Mouse (Mus musculus): ENCODE measurements around the gene Stxbp5.
"Not testable (repeated sequence)": the region's sequence is repeated elsewhere in the genome, so short reads cannot be mapped to it uniquely, and the experiment has no call there.

Gene Stxbp5

DNA sequence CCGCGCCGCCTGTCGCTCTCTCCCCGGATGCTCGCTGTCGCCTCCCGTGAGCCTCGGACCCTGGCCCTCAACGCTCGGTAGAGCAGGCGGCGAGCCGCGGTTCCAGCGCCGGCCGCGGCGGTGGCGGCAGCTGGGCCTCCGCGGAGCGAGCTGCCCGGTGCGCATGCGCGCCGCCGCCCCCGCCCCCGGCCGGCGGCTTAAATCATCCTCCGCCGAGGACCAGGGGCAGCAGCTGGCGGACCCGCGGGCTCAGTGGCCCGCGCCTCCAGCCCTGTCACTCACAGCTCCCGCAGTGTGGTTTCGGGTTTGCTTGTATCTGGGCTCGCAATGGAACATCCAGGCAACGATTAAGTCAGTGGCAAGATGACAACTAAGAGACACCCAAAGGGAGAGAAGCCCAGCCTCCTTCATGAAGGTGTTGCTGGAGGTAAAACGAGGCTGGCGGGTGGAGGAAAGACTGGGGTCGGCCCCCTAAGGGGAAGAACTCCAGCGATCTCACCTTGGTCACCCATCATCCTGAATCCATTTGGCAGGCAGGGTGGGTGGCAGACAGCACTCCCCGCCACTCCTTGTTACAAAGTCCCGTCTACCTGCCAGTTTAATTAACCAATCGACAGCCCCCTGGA is at the start of gene Stxbp5:
Gene Stxbp5, minus strand, starts transcription at position 9 of the 626 bp plus-strand sequence.
- peak; percentile 76 to 79 for DNase-seq

DNA sequence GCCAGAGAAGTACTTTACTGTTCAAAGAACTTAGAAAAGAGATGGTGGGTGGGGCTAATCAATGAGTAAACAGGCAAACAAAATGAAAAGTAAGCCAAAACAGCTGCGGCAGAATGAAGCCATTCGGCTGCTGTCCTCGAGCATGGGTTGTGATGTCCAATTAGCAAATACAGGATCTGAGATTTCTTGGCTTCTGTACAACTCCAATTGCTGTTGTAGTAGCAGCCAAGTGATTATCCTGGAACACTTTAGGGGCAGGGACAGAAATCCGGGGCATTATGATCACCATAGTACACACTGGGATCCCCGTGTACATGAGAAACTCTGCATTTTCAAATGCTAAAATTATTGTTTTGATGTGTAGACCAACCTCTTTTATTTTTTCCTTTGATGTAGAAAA is 11.5 kb upstream of the Stxbp5 start:
- no peak for DNase-seq

- no peak for DNase-seq
Observed at GRCm38 (mm10) chr10:9907919-9908502, 7.1 kb upstream of the Stxbp5 start.

DNA sequence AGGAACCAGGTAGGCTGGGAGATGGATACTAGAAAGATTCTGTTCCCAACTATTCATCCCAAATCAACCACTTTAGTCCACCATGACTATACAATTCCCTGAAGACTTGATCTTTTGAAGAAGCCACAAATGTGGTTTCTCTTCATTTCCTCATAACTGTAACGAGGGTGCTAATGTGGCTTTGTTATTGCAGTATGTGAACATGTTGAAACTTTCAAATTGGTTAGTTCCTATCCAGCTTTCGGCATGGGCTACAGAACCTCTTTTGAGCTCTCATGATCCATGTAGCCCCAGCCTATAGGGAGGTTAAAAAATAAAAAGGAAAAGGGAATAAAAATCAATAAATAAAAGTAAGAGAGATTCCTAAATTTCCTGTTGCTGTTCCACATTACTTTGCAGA is 6.6 kb upstream of the Stxbp5 start:
- no peak for DNase-seq

DNA sequence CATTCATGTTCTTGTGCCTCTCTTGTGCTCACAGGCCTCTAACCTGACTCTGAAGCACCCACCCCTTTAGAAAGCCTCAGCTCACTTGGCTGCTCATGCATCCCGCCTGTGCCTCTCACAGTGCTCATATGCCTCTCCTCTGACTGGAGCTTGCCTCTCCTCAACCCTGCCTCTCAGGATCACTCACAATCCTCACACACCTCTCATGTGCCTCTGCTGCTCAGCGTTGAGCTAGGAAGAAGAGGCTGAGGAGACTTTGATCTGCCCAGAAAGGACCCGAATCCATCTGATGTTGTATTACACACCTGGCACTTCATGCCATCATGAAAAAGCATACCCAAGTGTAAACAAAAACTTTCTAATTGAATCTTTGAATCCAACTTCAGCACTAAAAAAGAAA is 5.3 kb upstream of the Stxbp5 start:
- DNase-seq, result no peak

DNA sequence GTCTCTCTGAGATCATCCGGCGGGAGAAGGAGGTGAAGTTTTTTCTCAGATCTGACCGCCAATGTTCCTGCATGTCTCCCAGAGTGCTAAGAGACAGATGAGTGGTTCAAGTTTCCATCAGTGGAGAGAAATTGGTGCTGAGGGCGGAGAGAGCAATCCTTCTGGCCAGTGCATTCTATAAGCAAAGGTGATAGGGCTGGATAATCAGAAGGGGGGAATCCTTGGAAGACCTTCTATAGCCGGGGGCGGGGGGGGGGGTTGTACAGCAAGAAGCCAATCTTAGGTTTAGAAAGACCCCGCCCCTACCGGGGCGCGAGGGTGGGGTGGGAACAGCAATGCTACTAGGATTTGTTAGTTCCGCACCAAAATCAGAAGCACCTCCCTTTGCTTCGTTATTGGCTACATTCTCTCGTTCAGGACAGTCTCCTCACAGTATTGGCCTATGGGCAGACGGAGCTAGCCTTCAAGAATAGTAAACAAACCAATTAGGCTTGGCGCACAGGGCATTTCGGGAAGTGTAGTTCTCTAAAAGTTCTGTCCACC is 889 bp upstream of the Stxbp5 start:
- DNase-seq, result peak; percentile 78 to 85

GRCm38 (mm10) chr10:9900315-9901070 is 386 bp downstream of the Stxbp5 start:
- peak; percentile 58 to 59 for DNase-seq

GRCm38 (mm10) chr10:9899816-9900215 is 1.1 kb downstream of the Stxbp5 start:
- no peak for DNase-seq

DNA sequence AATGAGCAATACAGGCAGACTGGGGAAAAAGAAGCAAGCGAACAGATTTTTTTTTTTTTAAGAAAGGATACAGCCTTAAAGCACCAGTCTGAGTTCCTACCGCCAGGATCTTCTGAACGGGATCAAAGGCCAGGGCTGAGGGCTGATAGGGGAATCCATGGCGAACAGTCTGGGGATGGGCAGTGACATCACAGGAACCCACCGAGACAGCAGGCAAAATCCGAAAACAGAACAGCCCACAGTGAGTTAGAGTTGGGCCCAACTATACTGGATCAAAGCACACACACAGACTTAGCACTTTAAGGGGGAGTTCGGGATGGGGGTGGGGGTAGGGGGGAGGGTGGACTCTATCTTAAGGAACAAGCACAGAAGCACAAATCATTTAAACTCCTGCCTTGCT is 1.8 kb downstream of the Stxbp5 start:
- DNase-seq, result no peak

DNA sequence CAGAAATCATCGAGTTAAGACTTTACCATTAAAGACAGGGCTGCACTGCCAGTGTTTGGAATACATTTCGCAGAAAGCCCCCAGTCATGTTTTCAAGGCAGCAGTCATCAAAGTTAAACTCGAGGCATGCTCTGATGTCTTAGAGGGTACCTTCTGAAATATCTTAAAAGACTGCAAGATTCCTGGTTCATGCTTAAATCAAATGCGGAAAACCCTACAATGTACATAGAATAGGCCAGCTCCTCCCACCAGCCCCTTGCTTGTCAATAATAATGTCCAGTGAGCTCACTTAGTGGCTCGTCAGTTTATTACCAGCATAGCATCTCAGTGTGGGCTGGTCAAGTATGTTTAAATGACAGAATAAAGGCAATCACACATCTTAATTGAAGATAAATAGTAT is 3.0 kb downstream of the Stxbp5 start:
- no peak for DNase-seq

GRCm38 (mm10) chr10:9893562-9893961 is 7.3 kb downstream of the Stxbp5 start:
- DNase-seq, result no peak

DNA sequence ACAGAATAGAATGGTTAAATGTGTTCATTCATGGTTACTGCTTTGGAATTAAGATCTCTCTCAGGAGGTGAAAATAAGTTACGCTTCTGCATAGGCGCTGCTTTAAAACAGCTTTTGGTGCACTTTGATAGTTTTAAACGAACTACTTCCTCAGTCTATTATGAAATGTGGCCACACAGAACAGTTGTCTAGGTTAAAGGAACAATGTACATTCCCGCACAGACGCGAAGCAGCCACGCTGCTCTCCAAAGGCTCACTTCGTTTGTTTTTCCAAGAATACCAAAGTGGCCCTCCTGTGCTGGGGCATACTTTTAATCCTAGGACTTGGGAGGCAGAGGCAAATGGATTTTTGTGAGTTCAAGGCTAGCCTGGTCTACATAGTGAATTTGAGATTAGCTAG is 11.2 kb downstream of the Stxbp5 start:
- DNase-seq, result no peak

DNA sequence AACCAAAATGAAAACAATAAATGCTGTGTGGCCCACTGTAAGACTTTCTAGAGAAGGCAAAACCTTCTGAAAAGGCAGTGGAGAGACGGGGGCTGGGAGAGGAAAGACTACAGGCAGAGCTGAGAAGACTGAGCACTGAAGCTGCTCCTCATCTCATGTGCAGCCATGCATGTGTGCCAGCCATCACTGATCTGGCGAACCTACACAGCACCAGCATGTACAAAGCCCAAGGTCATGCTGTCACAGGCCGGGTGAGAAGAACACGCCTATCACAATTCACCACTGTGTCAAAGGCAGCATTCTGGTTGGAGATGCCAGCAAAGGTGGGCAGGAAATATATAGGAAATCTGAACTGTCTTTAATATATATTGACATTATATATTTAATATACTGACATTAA is 12.2 kb downstream of the Stxbp5 start:
- DNase-seq, result no peak

DNA sequence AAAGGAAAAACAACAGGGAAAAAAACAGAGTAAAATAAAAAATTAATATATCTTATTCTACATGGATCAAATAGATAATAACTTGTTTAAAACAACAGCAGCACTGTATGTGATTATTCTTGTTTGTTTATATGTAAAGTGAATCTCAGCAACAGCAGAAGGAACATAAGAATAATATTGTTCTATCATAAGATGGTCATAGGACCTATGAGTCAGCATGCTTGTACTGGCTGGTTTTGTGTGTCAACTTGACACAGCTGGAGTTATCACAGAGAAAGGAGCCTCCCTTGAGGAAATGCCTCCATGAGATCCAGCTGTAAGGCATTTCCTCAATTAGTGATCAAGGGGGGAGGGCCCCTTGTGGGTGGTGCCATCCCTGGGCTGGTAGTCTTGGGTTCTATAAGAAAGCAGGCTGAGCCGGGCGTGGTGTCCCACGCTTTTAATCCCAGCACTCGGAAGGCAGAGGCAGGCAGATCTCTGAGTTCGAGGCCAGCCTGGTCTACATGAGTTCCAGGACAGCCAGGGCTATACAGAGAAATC is 19.0 kb downstream of the Stxbp5 start:
- not testable (repeated sequence) for DNase-seq

DNA sequence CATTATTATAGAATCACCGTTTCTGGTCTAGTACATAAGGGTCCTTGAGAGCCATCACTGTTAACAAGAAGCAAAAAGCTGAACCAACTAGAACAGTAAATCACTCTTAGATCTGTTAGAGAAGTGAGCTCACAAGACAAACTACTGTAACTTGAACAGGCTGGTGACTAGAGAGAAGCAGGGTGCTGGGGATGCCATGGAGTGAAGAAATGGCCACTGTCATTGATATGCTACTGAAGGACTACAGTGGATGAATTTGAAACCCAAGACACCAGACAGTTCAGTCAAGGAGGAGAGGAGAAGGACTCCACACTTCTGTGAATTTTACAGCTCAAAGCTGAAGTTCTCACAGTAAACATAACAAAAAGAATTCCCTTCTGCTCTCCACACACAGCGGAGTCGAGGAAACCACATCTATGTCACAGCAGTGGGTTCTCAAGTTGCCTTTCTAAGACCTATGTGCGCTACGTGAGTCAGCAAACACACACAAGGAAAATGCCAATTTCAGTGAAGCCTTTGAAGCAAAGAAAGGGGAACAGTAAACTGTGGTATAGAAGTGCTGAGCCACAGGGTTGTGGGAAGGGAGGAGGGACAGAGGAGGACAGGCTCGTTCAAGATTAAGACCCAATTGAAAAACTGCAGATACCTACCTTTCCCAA is 20.7 kb downstream of the Stxbp5 start:
- no peak for DNase-seq

DNA sequence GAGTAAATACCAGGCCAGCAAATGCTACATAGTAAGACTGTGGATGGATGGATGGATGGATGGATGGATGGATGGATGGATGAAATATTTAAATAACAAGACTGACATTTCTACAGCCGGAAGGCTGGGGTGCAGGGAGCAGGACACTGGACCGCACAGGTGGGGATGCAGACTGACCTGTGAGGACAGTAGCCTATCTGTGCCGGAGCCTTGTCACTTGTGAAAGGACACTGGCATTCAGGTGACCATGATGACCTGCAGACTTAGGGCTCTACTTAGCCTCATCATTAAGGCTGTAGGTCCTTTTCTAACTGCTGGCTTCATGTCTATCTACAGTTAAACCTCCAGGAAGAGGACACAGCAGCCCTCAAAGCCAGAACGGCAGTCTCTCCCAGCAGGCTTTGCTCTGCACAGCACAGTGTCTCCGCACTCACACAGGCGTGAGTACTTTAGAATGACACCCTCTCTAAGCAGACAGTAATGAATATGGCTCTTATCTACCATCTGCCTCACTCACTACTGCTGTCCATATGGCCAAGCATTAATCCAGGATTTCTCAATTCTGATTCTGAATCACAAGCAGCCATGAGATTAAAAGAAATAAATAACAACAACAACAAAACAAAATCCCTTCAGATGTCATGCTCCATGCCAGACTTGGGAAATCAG is 21.9 kb downstream of the Stxbp5 start:
- DNase-seq, result no peak

DNA sequence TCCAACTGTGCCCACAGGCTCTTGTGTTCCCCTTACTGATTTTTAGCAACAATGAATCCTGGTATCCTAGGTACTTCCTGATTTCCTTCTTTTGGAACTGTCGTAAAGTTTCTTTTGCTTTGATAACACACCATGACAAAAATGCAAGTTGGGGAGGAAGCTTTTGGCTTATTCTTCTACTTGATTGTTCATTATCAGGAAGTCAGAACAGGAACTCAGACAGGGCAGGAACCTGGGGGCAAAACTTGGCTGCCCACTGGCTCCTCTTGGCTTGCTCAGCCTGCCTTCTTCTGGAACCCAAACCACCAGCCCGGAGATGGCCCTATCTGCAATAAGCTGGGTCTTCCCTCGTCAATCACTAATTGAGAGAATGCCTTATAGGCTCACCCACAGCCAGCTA is 25.0 kb downstream of the Stxbp5 start:
- DNase-seq, result no peak

GRCm38 (mm10) chr10:9872143-9872542 is 28.7 kb downstream of the Stxbp5 start:
- DNase-seq, result no peak

- no peak for DNase-seq
Observed at GRCm38 (mm10) chr10:9866793-9867579, 33.9 kb downstream of the Stxbp5 start.

DNA sequence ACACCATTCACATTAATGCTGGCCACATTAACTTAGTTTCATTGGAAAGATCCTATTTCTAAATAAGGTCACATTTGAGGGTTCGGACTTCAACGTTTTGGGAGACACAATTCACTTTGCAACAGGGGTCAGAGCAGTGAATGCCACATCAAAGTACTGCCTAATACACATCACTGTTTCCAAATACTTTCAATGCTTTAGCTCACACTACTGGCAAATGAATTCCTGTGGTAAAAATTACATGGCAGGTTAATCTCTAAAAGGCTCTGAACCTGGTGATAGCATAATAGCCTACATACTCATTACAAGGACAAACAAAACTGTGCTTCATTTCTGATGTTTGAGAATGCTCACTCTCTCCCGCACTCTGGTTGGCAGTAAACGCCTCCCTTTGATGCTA is 40.9 kb downstream of the Stxbp5 start:
- DNase-seq, result no peak

- no peak for DNase-seq
Observed at GRCm38 (mm10) chr10:9859476-9859875, 41.4 kb downstream of the Stxbp5 start.

DNA sequence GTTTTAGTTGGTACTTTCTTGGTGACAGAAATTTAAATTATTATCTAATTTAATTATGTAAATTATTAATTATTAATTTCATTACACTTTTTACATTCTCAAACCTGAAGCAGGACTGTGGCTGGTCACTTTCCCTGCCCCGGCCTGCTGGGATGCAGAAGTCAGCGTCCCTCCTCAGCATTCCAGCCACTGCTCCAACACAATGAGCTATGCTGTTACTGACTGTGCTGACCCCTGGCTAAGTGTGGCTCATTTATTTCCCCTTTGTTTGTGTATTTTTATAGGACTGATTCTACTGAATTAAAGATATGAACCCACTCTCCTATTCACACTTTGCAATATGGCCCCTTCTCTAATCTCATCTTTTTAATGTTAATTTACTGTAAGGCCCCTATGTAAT is 43.0 kb downstream of the Stxbp5 start:
- DNase-seq, result no peak

Data from thymus, postnatal 36 days (tissue).